Mouse (Mus musculus) mammary gland, adult 2 months (tissue): Measurements from ENCODE around the gene Kat7. TPM values are rescaled to one million over a fixed set of nuclear protein-coding genes. Genes with fewer than 3 reads are reported as not detected.

Experiments used
- polyA plus RNA-seq: library from polyadenylated mRNA; depleted of rRNA; stranded (reverse); fragments of >200 nt; gene quantifications from 2 replicates; pipeline ENCODE4 v1.2.3, GENCODE M21; 2012; ENCODE audit warnings: low replicate concordance; rRNA removed

The Kat7 gene
- polyA plus RNA-seq = 25.6 and 51.8 TPM in 2 replicates

GRCm38 (mm10) chr11:95310007-95310647, at the start of gene Kat7:
Gene Kat7, minus strand, starts transcription at chr11:95310246.

GRCm38 (mm10) chr11:95336568-95337128, 26.6 kb upstream of the Kat7 start, which contains the start of gene Fam117a:
Gene Fam117a, plus strand, starts transcription at chr11:95337018.

GRCm38 (mm10) chr11:95261178-95261751, 48.8 kb downstream of the Kat7 start, which contains the start of gene Tac4:
Gene Tac4, plus strand, starts transcription at chr11:95261529.

Other genes starting within 250 kb of the Kat7 start
- gene Itga3, start 233.4 kb downstream of the Kat7 start, polyA plus RNA-seq = 19.4 and 24.8 TPM in 2 replicates
- 0.80 and 1.6 TPM in 2 replicates for gene Dlx3, start 190.1 kb downstream of the Kat7 start, polyA plus RNA-seq
- gene Dlx4, start 164.0 kb downstream of the Kat7 start, polyA plus RNA-seq = 0.78 and 1.6 TPM in 2 replicates
- gene Tac4, start 48.7 kb downstream of the Kat7 start, polyA plus RNA-seq = 0.14 TPM in 1 of 2 replicates, not detected in the other
- 52.6 and 81.5 TPM in 2 replicates for gene Fam117a, start 26.8 kb upstream of the Kat7 start, polyA plus RNA-seq
- 59.5 and 121 TPM in 2 replicates for gene Slc35b1, start 74.4 kb upstream of the Kat7 start, polyA plus RNA-seq
- 32.9 and 38.4 TPM in 2 replicates for gene Spop, start 103.8 kb upstream of the Kat7 start, polyA plus RNA-seq
- gene Nxph3, start 204.3 kb upstream of the Kat7 start, polyA plus RNA-seq = 3.5 and 6.6 TPM in 2 replicates